Mouse (Mus musculus): ENCODE measurements around the gene Pycr1. TPM values are rescaled to one million over a fixed set of nuclear protein-coding genes. Genes with fewer than 3 reads are reported as not detected.

The Pycr1 gene
- polyA plus RNA-seq, 1 experiment: 59.0 TPM

GRCm38 (mm10) chr11:120633520-120634343 is 9.8 kb downstream of the Pycr1 start, which contains the start of gene Mafg:
TSS of gene Mafg (minus strand) at chr11:120633600.
- peaks cover 8% of the 10 kb centered on the region; the same call in 1 of the 2 replicates for H3K4me1 ChIP-seq (ENCODE audit: control insufficient read depth, insufficient read depth, low read length)
- peak; percentile 74 for TF ChIP-seq POLR2A (IDR thresholded peaks at IDR 0.05; ENCODE audit: low read depth, low read length)
- no peak for TF ChIP-seq CTCF (IDR thresholded peaks at IDR 0.05; ENCODE audit: borderline replicate concordance, insufficient read depth, low read length)
- peak within 1 kb of the TSS; percentile 90 for H3K27ac ChIP-seq (ENCODE audit: insufficient read depth, low read length)
- H3K4me3 ChIP-seq (ENCODE audit: insufficient read depth, low read length): peak within 1 kb of the TSS; percentile 75

GRCm38 (mm10) chr11:120632559-120633519 is 10.7 kb downstream of the Pycr1 start:
- H3K27ac ChIP-seq (ENCODE audit: insufficient read depth, low read length): peak overlapping the region; percentile 90
- TF ChIP-seq POLR2A (IDR thresholded peaks at IDR 0.05; ENCODE audit: low read depth, low read length) (peak; percentile 58; the same call in 1 of the 2 replicates), CTCF (IDR thresholded peaks at IDR 0.05; ENCODE audit: borderline replicate concordance, insufficient read depth, low read length) (no peak)
- H3K4me3 ChIP-seq (ENCODE audit: insufficient read depth, low read length): peak overlapping the region; percentile 75
- H3K4me1 ChIP-seq (ENCODE audit: control insufficient read depth, insufficient read depth, low read length): peaks cover 8% of the 10 kb centered on the region; the same call in 1 of the 2 replicates

- TF ChIP-seq CTCF (IDR thresholded peaks at IDR 0.05; ENCODE audit: borderline replicate concordance, insufficient read depth, low read length) (no peak), POLR2A (IDR thresholded peaks at IDR 0.05; ENCODE audit: low read depth, low read length) (no peak; the same call in 1 of the 2 replicates)
- H3K4me1 ChIP-seq (ENCODE audit: control insufficient read depth, insufficient read depth, low read length): peaks cover 8% of the 10 kb centered on the region; the same call in 1 of the 2 replicates
- H3K4me3 ChIP-seq (ENCODE audit: insufficient read depth, low read length): peak overlapping the region; percentile 75
- peak overlapping the region; percentile 90 for H3K27ac ChIP-seq (ENCODE audit: insufficient read depth, low read length)
These were observed 11.7 kb downstream of the Pycr1 start for GRCm38 (mm10) chr11:120631726-120632448.

- TF ChIP-seq POLR2A (IDR thresholded peaks at IDR 0.05; ENCODE audit: low read depth, low read length) (no peak), CTCF (IDR thresholded peaks at IDR 0.05; ENCODE audit: borderline replicate concordance, insufficient read depth, low read length) (no peak)
- peak overlapping the region; percentile 75 for H3K4me3 ChIP-seq (ENCODE audit: insufficient read depth, low read length)
- H3K27ac ChIP-seq (ENCODE audit: insufficient read depth, low read length): peak overlapping the region; percentile 90
- H3K4me1 ChIP-seq (ENCODE audit: control insufficient read depth, insufficient read depth, low read length): peaks cover 8% of the 10 kb centered on the region; the same call in 1 of the 2 replicates
These were observed 12.5 kb downstream of the Pycr1 start for GRCm38 (mm10) chr11:120630881-120631725.

GRCm38 (mm10) chr11:120630401-120630871 is 13.1 kb downstream of the Pycr1 start:
- Histone ChIP-seq H3K27ac (ENCODE audit: insufficient read depth, low read length) (peak overlapping the region; percentile 90), H3K4me1 (ENCODE audit: control insufficient read depth, insufficient read depth, low read length) (peaks cover 8% of the 10 kb centered on the region; the same call in 1 of the 2 replicates), H3K4me3 (ENCODE audit: insufficient read depth, low read length) (no peak overlapping the region; the same call in 1 of the 2 replicates)
- no peak for TF ChIP-seq POLR2A (IDR thresholded peaks at IDR 0.05; ENCODE audit: low read depth, low read length)
- TF ChIP-seq CTCF (IDR thresholded peaks at IDR 0.05; ENCODE audit: borderline replicate concordance, insufficient read depth, low read length): no peak

- Histone ChIP-seq H3K4me3 (ENCODE audit: insufficient read depth, low read length) (no peak overlapping the region; the same call in 1 of the 2 replicates), H3K4me1 (ENCODE audit: control insufficient read depth, insufficient read depth, low read length) (peaks cover 8% of the 10 kb centered on the region; the same call in 1 of the 2 replicates), H3K27ac (ENCODE audit: insufficient read depth, low read length) (peak overlapping the region; percentile 90)
- no peak for TF ChIP-seq CTCF (IDR thresholded peaks at IDR 0.05; ENCODE audit: borderline replicate concordance, insufficient read depth, low read length)
- no peak for TF ChIP-seq POLR2A (IDR thresholded peaks at IDR 0.05; ENCODE audit: low read depth, low read length)
These were observed 13.7 kb downstream of the Pycr1 start for GRCm38 (mm10) chr11:120629911-120630310.

- Histone ChIP-seq H3K4me1 (ENCODE audit: control insufficient read depth, insufficient read depth, low read length) (peaks cover 8% of the 10 kb centered on the region; the same call in 1 of the 2 replicates), H3K4me3 (ENCODE audit: insufficient read depth, low read length) (no peak overlapping the region), H3K27ac (ENCODE audit: insufficient read depth, low read length) (peak overlapping the region; percentile 90)
- TF ChIP-seq CTCF (IDR thresholded peaks at IDR 0.05; ENCODE audit: borderline replicate concordance, insufficient read depth, low read length) (no peak), POLR2A (IDR thresholded peaks at IDR 0.05; ENCODE audit: low read depth, low read length) (no peak)
These were observed 14.2 kb downstream of the Pycr1 start for GRCm38 (mm10) chr11:120629341-120629730.

Data from embryonic fibroblast, embryonic 13.5 days (primary cell).